Mouse (Mus musculus): ENCODE data around the gene Prl2c2.
"Not testable (repeated sequence)": the region's sequence is repeated elsewhere in the genome, so short reads cannot be mapped to it uniquely, and the experiment has no call there.

DNA sequence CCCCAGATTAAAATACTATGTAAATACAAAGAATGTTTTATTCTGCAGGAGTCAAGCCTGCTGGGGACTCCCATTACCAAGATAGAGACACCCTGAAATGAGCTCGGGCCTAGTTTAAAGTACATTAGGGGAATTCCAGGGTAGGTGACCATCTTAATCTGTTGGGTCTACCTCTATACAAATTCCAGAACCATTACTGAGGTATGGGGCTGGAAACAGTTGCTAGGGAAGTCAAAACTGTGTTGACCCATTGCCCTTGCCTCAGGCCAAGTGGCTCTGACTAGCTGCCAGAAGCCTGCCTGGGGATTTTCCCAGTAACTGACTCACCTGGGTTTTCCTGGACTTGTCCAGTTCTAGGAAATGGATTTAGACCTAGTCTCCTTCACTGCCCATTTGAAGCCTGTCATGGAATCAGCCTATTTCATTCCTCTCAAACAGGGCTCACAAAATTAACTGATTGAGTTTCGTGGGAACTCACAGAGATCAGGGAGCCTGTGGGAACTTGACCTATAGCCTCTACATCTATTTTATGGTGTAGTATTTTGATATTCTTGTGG is 8.9 kb upstream of the Prl2c2 start:
- TF ChIP-seq POLR2A, CTCF (IDR thresholded peaks at IDR 0.05; ENCODE audit: insufficient read depth, low read depth, low read length): not testable (repeated sequence)
